In genomic region chr7:105762517-105763270, GRCm38 (mm10) we compare ENCODE assay signal across 8 mouse cellular contexts. TPM values are rescaled to one million over a fixed set of nuclear protein-coding genes. Genes with fewer than 3 reads are reported as not detected.
DNase-seq lines count a peak whose midpoint lies in the region; ATAC-seq and TF ChIP-seq lines count a peak whose summit lies in the region.

No protein-coding gene starts in this region.

- peaks cover 2% of the 10 kb centered on the region; the same call in 1 of the 2 replicates for H3K36me3 ChIP-seq in liver, embryonic 11.5 days (ENCODE audit: control insufficient read depth, insufficient read depth, low read length)
- H3K36me3 ChIP-seq in intestine, postnatal 0 days (ENCODE audit: control insufficient read depth, insufficient read depth): peaks cover 35% of the 10 kb centered on the region; the same call in 1 of the 2 replicates
- H3K36me3 ChIP-seq in neural tube, embryonic 14.5 days (ENCODE audit: control insufficient read depth, insufficient read depth, low read length): peaks cover 85% of the 10 kb centered on the region

- H3K4me1 ChIP-seq in liver, embryonic 11.5 days (replicated peaks; ENCODE audit: control insufficient read depth, insufficient read depth, low read length): peaks cover 4% of the 10 kb centered on the region
- no peaks in the 10 kb centered on the region for H3K4me1 ChIP-seq in intestine, postnatal 0 days (replicated peaks; ENCODE audit: control insufficient read depth, insufficient read depth, low read length)
- H3K4me1 ChIP-seq in neural tube, embryonic 14.5 days (ENCODE audit: control insufficient read depth, insufficient read depth, low read length): peaks cover 3% of the 10 kb centered on the region

- H3K27ac ChIP-seq in liver, embryonic 11.5 days (ENCODE audit: low read depth, low read length): no peak overlapping the region
- peak overlapping the region; percentile 7; the same call in 1 of the 2 replicates for H3K27ac ChIP-seq in intestine, postnatal 0 days (ENCODE audit: low read depth, low read length)
- no peak overlapping the region for H3K27ac ChIP-seq in neural tube, embryonic 14.5 days (ENCODE audit: low read depth, low read length)

- peak overlapping the region; percentile 36 for H3K4me3 ChIP-seq in liver, embryonic 11.5 days (ENCODE audit: low read depth, low read length)
- peak overlapping the region; percentile 28 for H3K4me3 ChIP-seq in intestine, postnatal 0 days (ENCODE audit: low read depth, low read length)
- no peak overlapping the region for H3K4me3 ChIP-seq in neural tube, embryonic 14.5 days (ENCODE audit: low read depth, low read length)

- H3K9me3 ChIP-seq in liver, embryonic 11.5 days (ENCODE audit: control insufficient read depth, low read length): no peaks in the 10 kb centered on the region
- H3K9me3 ChIP-seq in intestine, postnatal 0 days (ENCODE audit: control insufficient read depth): no peaks in the 10 kb centered on the region
- H3K9me3 ChIP-seq in neural tube, embryonic 14.5 days (ENCODE audit: control insufficient read depth, low read length): no peaks in the 10 kb centered on the region

- H3K9ac ChIP-seq in liver, embryonic 11.5 days (ENCODE audit: low read depth, low read length): no peak overlapping the region
- H3K9ac ChIP-seq in intestine, postnatal 0 days (ENCODE audit: low read depth, low read length): no peak overlapping the region
- no peak overlapping the region for H3K9ac ChIP-seq in neural tube, embryonic 14.5 days (replicated peaks; ENCODE audit: low read depth, low read length)

- ATAC-seq in frontal cortex, adult (ENCODE audit: low TSS enrichment): peak; percentile 48; the same call in 1 of the 2 replicates
- no peak for ATAC-seq in liver, embryonic 11.5 days (replicated peaks; ENCODE audit: low FRiP score)
- ATAC-seq in intestine, postnatal 0 days: no peak
- ATAC-seq in neural tube, embryonic 14.5 days (ENCODE audit: low read depth): peak; percentile 9; the same call in 1 of the 2 replicates

- 16% methylated on average over 55 of the region's 55 CpGs for WGBS in liver, embryonic 11.5 days
- WGBS in intestine, postnatal 0 days: 46% methylated on average over 55 of the region's 55 CpGs
- 19% methylated on average over 55 of the region's 55 CpGs for WGBS in neural tube, embryonic 14.5 days

- no peak for DNase-seq in frontal cortex, postnatal 10 days (ENCODE audit: low spot score in 2 of 2)
- DNase-seq in liver, embryonic 11.5 days (ENCODE audit: low spot score): no peak
- no peak for DNase-seq in liver
- no peak for DNase-seq in cerebellum, adult 9-10 months
- no peak for DNase-seq in left cerebral cortex, postnatal 14 days (ENCODE audit: low spot score in 2 of 2)

- no peak for TF ChIP-seq CTCF in intestine, postnatal 0 days (IDR thresholded peaks at IDR 0.05; ENCODE audit: low read depth)

- peaks cover 33% of the 10 kb centered on the region for H3K27me3 ChIP-seq in liver, embryonic 11.5 days (replicated peaks; ENCODE audit: control insufficient read depth, insufficient read depth, low read length)
- peaks cover 10% of the 10 kb centered on the region; the same call in 1 of the 2 replicates for H3K27me3 ChIP-seq in intestine, postnatal 0 days (replicated peaks; ENCODE audit: control insufficient read depth, insufficient read depth, low read length)
- no peaks in the 10 kb centered on the region for H3K27me3 ChIP-seq in neural tube, embryonic 14.5 days (ENCODE audit: control insufficient read depth, insufficient read depth, low read length)

- peak overlapping the region; percentile 68 for H3K4me2 ChIP-seq in liver, embryonic 11.5 days
- peak overlapping the region; percentile 59 for H3K4me2 ChIP-seq in intestine, postnatal 0 days (replicated peaks; ENCODE audit: low read depth)
- H3K4me2 ChIP-seq in neural tube, embryonic 14.5 days (ENCODE audit: low read depth, low read length): no peak overlapping the region

- intact Hi-C loops in left cerebral cortex, postnatal 14 days (cut with DNase I): no loop called here

RNA-seq across cellular contexts. Expression of gene Tpp1, which starts 10.7 kb away (rescaled TPM):
- 77.3 and 80.0 TPM in 2 replicates for polyA plus RNA-seq in liver, embryonic 11.5 days (2014; fragmentation: Nextera tagmentation; extraction: Ambion mirVana)
- 176 and 184 TPM in 2 replicates for polyA plus RNA-seq in intestine, postnatal 0 days (2015; fragmentation: Nextera tagmentation; extraction: Ambion mirVana)
- 39.2 and 52.7 TPM in 2 replicates for polyA plus RNA-seq in neural tube, embryonic 14.5 days (2014; fragmentation: Nextera tagmentation; extraction: Ambion mirVana)
- 10 to 100 TPM; 43.8 to 46.5 TPM for total RNA-seq in left cerebral cortex, postnatal 14 days (2021)

RNA-seq across cellular contexts. Expression of gene Taf10, which starts 18.5 kb away (rescaled TPM):
- 229 and 244 TPM in 2 replicates for polyA plus RNA-seq in liver, embryonic 11.5 days (2014; fragmentation: Nextera tagmentation; extraction: Ambion mirVana)
- polyA plus RNA-seq in intestine, postnatal 0 days (2015; fragmentation: Nextera tagmentation; extraction: Ambion mirVana): 164 and 168 TPM in 2 replicates
- polyA plus RNA-seq in neural tube, embryonic 14.5 days (2014; fragmentation: Nextera tagmentation; extraction: Ambion mirVana): 118 and 120 TPM in 2 replicates
- total RNA-seq in left cerebral cortex, postnatal 14 days (2021): 100 to 1,000 TPM; 129 to 151 TPM

RNA-seq across cellular contexts. Expression of gene Dchs1, which starts 24.8 kb away (rescaled TPM):
- 5.0 and 5.8 TPM in 2 replicates for polyA plus RNA-seq in liver, embryonic 11.5 days (2014; fragmentation: Nextera tagmentation; extraction: Ambion mirVana)
- polyA plus RNA-seq in intestine, postnatal 0 days (2015; fragmentation: Nextera tagmentation; extraction: Ambion mirVana): 2.2 and 2.4 TPM in 2 replicates
- polyA plus RNA-seq in neural tube, embryonic 14.5 days (2014; fragmentation: Nextera tagmentation; extraction: Ambion mirVana): 20.7 and 20.8 TPM in 2 replicates
- total RNA-seq in left cerebral cortex, postnatal 14 days (2021): 10 to 100 TPM; 16.4 to 18.7 TPM

RNA-seq across cellular contexts. Expression of gene Rrp8, which starts 25.5 kb away (rescaled TPM):
- 42.3 and 52.3 TPM in 2 replicates for polyA plus RNA-seq in liver, embryonic 11.5 days (2014; fragmentation: Nextera tagmentation; extraction: Ambion mirVana)
- 12.7 and 15.0 TPM in 2 replicates for polyA plus RNA-seq in intestine, postnatal 0 days (2015; fragmentation: Nextera tagmentation; extraction: Ambion mirVana)
- 22.9 and 28.5 TPM in 2 replicates for polyA plus RNA-seq in neural tube, embryonic 14.5 days (2014; fragmentation: Nextera tagmentation; extraction: Ambion mirVana)
- total RNA-seq in left cerebral cortex, postnatal 14 days (2021): 10 to 100 TPM; 10.1 to 15.2 TPM

RNA-seq across cellular contexts. Expression of gene Ilk, which starts 26.3 kb away (rescaled TPM):
- 221 and 231 TPM in 2 replicates for polyA plus RNA-seq in liver, embryonic 11.5 days (2014; fragmentation: Nextera tagmentation; extraction: Ambion mirVana)
- 173 and 178 TPM in 2 replicates for polyA plus RNA-seq in intestine, postnatal 0 days (2015; fragmentation: Nextera tagmentation; extraction: Ambion mirVana)
- polyA plus RNA-seq in neural tube, embryonic 14.5 days (2014; fragmentation: Nextera tagmentation; extraction: Ambion mirVana): 182 and 227 TPM in 2 replicates
- 10 to 100 TPM; 94.1 to 97.2 TPM for total RNA-seq in left cerebral cortex, postnatal 14 days (2021)

Comparison
In these comparisons a context has a peak if more than half of its experiments do, and no peak if none do; other contexts are left out.
1. ATAC-seq: peak in frontal cortex, adult (single experiment) and neural tube, embryonic 14.5 days (single experiment); none in liver, embryonic 11.5 days (single experiment) and intestine, postnatal 0 days (single experiment).